Mouse (Mus musculus) small intestine, adult 2 months (tissue): ENCODE data around the gene Cluap1. TPM values are rescaled to one million over a fixed set of nuclear protein-coding genes. Genes with fewer than 3 reads are reported as not detected.

Experiments
- H3K27ac ChIP-seq: fragments of 200-500 bp; 2 replicates; pipeline ENCODE4 v1.5.1; 2012; ENCODE audit warnings: low read depth, low read length, control low read depth, inconsistent platforms; ENCODE audit not compliant: insufficient read depth
- H3K27me3 ChIP-seq: fragments of 200-500 bp; 2 replicates; pipeline ENCODE4 v1.6.1; 2012; ENCODE audit warnings: mild to moderate bottlenecking, moderate library complexity, low read length, inconsistent platforms; ENCODE audit not compliant: control insufficient read depth, insufficient read depth
- H3K36me3 ChIP-seq: fragments of 200-500 bp; 2 replicates; pipeline ENCODE4 v1.6.1; 2012; ENCODE audit warnings: mild to moderate bottlenecking, low read length, control low read depth, inconsistent platforms; ENCODE audit not compliant: control insufficient read depth, insufficient read depth
- H3K4me1 ChIP-seq: fragments of 200-500 bp; 2 replicates; pipeline ENCODE4 v1.6.1; 2012; ENCODE audit warnings: low read length, inconsistent platforms, mixed read lengths; ENCODE audit not compliant: control insufficient read depth, insufficient read depth, insufficient read length
- H3K4me3 ChIP-seq: fragments of 200-500 bp; 2 replicates; pipeline ENCODE4 v1.5.1; 2012; ENCODE audit warnings: low read depth, mild to moderate bottlenecking, control low read depth, inconsistent platforms, low read length, moderate library complexity
- CTCF ChIP-seq: fragments of 200-500 bp; IDR thresholded peaks from 2 replicates; pipeline ENCODE4 v1.5.1; 2012; ENCODE audit warnings: low read depth, mild to moderate bottlenecking, control low read depth, inconsistent platforms, low read length, moderate library complexity, mixed read lengths; ENCODE audit not compliant: insufficient replicate concordance, insufficient read length; ENCODE audit errors: extremely low read depth
- POLR2A ChIP-seq: fragments of 200-500 bp; IDR thresholded peaks from 2 replicates; pipeline ENCODE4 v1.6.1; 2012; ENCODE audit warnings: low read depth, mild to moderate bottlenecking, control low read depth, inconsistent platforms, low read length, moderate library complexity
- WGBS: fragments of 180-500 bp; shearing (Covaris S2); methylation state at CpG from one replicate; pipeline ENCODE4 v1.1.7; 2018; 5-methylcytosine and 5-hydroxymethylcytosine counted together
- polyA plus RNA-seq: library from polyadenylated mRNA; depleted of rRNA; stranded (reverse); fragments of >200 nt; gene quantifications from 2 replicates; pipeline ENCODE4 v1.2.3, GENCODE M21; 2012; rRNA removed

Cluap1 gene
- polyA plus RNA-seq, 1 experiment: 2.7 TPM

DNA sequence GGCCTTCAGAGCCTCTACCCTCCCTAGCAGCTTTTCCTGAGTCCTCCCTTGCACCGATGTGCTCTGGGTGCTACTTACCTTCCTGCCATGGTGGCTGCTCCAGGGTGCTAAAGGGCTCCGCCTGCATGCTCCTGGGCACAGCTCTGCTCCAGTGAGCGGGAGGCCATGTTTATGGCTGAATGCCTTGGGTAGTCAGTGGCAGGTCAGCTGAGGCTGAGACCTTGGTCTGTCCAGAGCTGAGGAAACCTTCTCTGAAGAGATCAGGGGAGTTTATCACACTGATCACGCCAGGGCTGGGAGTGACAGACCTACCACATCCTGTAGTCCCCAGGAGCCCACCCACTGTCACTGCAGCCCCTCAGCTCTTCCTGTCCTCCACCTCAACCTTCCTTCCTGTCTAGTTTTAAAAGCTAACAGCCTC lies 67.7 kb downstream of the Cluap1 start, which contains the start of gene Nlrc3:
TSS of gene Nlrc3 (minus strand) at position 382 of the 421 bp plus-strand sequence.
- peak within 1 kb of the TSS; percentile 55 for H3K4me3 ChIP-seq
- 60% methylated on average over 4 of the region's 4 CpGs for WGBS
- no peak for TF ChIP-seq CTCF
- no peak for TF ChIP-seq POLR2A
- no peaks in the 10 kb centered on the region for H3K27me3 ChIP-seq
- peaks cover 10% of the 10 kb centered on the region for H3K4me1 ChIP-seq
- peak within 1 kb of the TSS; percentile 25; the same call in 1 of the 2 replicates for H3K27ac ChIP-seq
- peaks cover 29% of the 10 kb centered on the region for H3K36me3 ChIP-seq

DNA sequence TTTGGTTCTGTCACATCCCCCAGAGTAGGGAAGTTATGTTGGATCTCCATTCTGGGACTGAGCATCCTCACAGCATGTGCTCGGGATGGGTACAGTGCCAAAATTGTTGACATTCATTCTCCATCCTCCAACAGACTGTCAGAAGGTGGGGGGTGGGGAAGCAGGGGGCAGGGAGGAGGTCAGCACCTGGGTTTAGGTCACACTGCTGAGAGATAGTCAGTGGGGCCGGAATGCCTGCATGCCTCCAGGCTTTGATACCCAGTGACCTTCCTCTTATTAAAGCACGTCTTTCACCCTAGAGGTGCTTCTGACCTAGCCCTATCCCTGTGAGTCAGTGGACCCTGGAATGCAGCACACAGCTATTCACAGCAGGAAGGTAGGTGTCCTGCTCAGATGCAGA lies 68.1 kb downstream of the Cluap1 start:
- Histone ChIP-seq H3K36me3 (peaks cover 33% of the 10 kb centered on the region), H3K4me3 (no peak overlapping the region), H3K27me3 (no peaks in the 10 kb centered on the region), H3K4me1 (peaks cover 10% of the 10 kb centered on the region), H3K27ac (no peak overlapping the region)
- 51% methylated on average over 3 of the region's 3 CpGs for WGBS
- no peak for TF ChIP-seq CTCF
- TF ChIP-seq POLR2A: no peak

- TF ChIP-seq POLR2A: no peak
- no peak for TF ChIP-seq CTCF
- Histone ChIP-seq H3K36me3 (peaks cover 66% of the 10 kb centered on the region), H3K27me3 (no peaks in the 10 kb centered on the region), H3K4me1 (no peaks in the 10 kb centered on the region; the same call in 1 of the 2 replicates), H3K4me3 (no peak overlapping the region), H3K27ac (no peak overlapping the region)
- 84% methylated on average over 4 of the region's 4 CpGs for WGBS
Observed at GRCm38 (mm10) chr16:3982173-3982572, 73.6 kb downstream of the Cluap1 start.

DNA sequence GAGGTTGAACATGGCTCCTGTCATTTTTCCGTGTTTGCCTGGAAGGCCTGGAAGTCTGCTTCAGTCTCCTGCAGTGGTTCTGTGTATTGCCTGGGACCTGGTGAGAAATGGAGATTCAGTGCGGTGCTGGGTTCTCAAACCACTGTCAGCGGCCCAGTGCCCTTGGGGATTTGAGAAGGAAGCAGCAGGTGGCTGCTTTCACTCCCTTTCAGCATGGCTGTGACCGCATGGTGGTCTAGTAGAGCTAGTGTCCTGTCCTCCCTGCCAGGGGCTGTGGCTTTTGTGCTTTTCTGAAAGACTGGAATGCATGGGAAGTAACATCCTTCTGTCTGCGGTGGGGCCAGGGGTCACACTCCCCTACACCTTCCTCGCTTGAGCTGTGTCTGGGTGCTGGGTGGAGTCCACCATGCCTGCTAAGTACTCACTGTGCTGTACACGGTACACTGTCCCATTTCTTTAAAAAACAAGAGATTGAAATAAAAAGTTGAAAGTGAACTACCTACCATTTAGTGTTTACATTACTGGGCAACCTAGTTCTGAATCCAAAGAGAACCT lies 74.6 kb downstream of the Cluap1 start:
- TF ChIP-seq CTCF: no peak
- no peak for TF ChIP-seq POLR2A
- 88% methylated on average over 7 of the region's 7 CpGs for WGBS
- Histone ChIP-seq H3K4me3 (no peak overlapping the region), H3K27ac (no peak overlapping the region), H3K36me3 (peaks cover 70% of the 10 kb centered on the region), H3K4me1 (no peaks in the 10 kb centered on the region; the same call in 1 of the 2 replicates), H3K27me3 (no peaks in the 10 kb centered on the region)

DNA sequence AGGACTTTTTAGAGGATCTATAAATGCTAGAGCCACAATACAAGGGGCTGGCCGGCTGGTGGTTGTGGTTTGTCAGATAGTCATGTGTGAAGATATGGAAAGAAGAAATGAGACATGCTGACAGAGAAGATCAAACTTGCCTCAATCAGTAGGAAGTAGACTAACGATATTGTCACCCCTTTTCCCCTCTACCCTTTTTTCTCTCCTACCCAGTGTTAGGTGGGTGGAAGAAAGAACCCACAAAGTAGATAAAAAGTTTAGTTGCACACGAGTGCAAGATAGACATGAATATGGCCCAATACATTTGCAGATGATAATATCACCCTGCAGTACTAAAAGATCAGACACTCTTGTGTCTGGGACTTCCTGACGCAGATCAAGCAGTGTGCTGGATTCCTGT lies 79.8 kb downstream of the Cluap1 start:
- H3K27ac ChIP-seq: no peak overlapping the region
- H3K4me1 ChIP-seq: no peaks in the 10 kb centered on the region; the same call in 1 of the 2 replicates
- 85% methylated on average over 4 of the region's 4 CpGs for WGBS
- H3K4me3 ChIP-seq: no peak overlapping the region
- H3K27me3 ChIP-seq: no peaks in the 10 kb centered on the region
- H3K36me3 ChIP-seq: peaks cover 67% of the 10 kb centered on the region
- TF ChIP-seq CTCF: no peak
- no peak for TF ChIP-seq POLR2A

Other genes starting within 250 kb of the Cluap1 start
- gene Mefv, start 190.7 kb upstream of the Cluap1 start, polyA plus RNA-seq: 0.33 and 0.62 TPM in 2 replicates
- 2.5 and 3.8 TPM in 2 replicates for gene Zfp263, start 164.7 kb upstream of the Cluap1 start, polyA plus RNA-seq
- not detected in 2 replicates for gene Olfr15, start 77.9 kb upstream of the Cluap1 start, polyA plus RNA-seq
- gene Zfp174, start 61.5 kb upstream of the Cluap1 start, polyA plus RNA-seq: 0.18 and 0.37 TPM in 2 replicates
- 45.0 and 67.6 TPM in 2 replicates for gene Naa60, start 36.4 kb upstream of the Cluap1 start, polyA plus RNA-seq
- 0.66 and 0.87 TPM in 2 replicates for gene Zfp597, start 24.2 kb upstream of the Cluap1 start, polyA plus RNA-seq
- not detected in 2 replicates for gene Gm20695, start 24.2 kb upstream of the Cluap1 start, polyA plus RNA-seq
- 6.9 and 9.1 TPM in 2 replicates for gene 1700037C18Rik, start 112 bp upstream of the Cluap1 start, polyA plus RNA-seq
- gene Nlrc3, start 67.8 kb downstream of the Cluap1 start, polyA plus RNA-seq: 6.1 and 9.9 TPM in 2 replicates
- gene Slx4, start 95.0 kb downstream of the Cluap1 start, polyA plus RNA-seq: 12.3 and 31.6 TPM in 2 replicates
- 99.2 and 434 TPM in 2 replicates for gene Dnase1, start 128.1 kb downstream of the Cluap1 start, polyA plus RNA-seq
- gene Trap1, start 169.0 kb downstream of the Cluap1 start, polyA plus RNA-seq: 28.8 and 50.8 TPM in 2 replicates